Mouse (Mus musculus) gastrocnemius, postnatal 10 days (tissue): ENCODE measurements around the gene Rhox3g. TPM values are rescaled to one million over a fixed set of nuclear protein-coding genes. Genes with fewer than 3 reads are reported as not detected.
"Not testable (repeated sequence)": the region's sequence is repeated elsewhere in the genome, so short reads cannot be mapped to it uniquely, and the experiment has no call there.

Source experiments
- DNase-seq: peaks from one replicate; pipeline ENCODE4 v3.0.0; 2021; ENCODE audit warnings: mixed read lengths
- long read RNA-seq, 2 experiments: library from polyadenylated mRNA; stranded (forward); transcript quantifications; one replicate each; pipeline ENCODE4 v2.0.0; 2021
- total RNA-seq, 2 experiments: library from RNA; stranded (reverse); gene quantifications; 2 replicates each; pipeline ENCODE4 v1.2.3; 2021

The Rhox3g gene
- total RNA-seq, result not detected
- long read RNA-seq, experiment 1, result 0 reads
- long read RNA-seq, experiment 2, result 0 reads

- not testable (repeated sequence) for DNase-seq
These were observed at the start of gene Rhox3g for GRCm38 (mm10) chrX:37628512-37628911. TSS of gene Rhox3g (minus strand) at chrX:37628612.

- DNase-seq, result not testable (repeated sequence)
These were observed 44.8 kb upstream of the Rhox3g start, which contains the start of gene Rhox2h for GRCm38 (mm10) chrX:37673177-37673576. TSS of gene Rhox2h (minus strand) at chrX:37673277.

GRCm38 (mm10) chrX:37668664-37669063 lies 40.3 kb upstream of the Rhox3g start, which contains the start of gene Rhox3h:
TSS of gene Rhox3h (minus strand) at chrX:37668764.
- not testable (repeated sequence) for DNase-seq

GRCm38 (mm10) chrX:37651227-37651626 lies 22.8 kb upstream of the Rhox3g start, which contains the start of gene Rhox4g:
TSS of gene Rhox4g (minus strand) at chrX:37651327.
- DNase-seq, result not testable (repeated sequence)

GRCm38 (mm10) chrX:37643370-37643769 lies 15.0 kb upstream of the Rhox3g start, which contains the start of gene Rhox2g:
TSS of gene Rhox2g (minus strand) at chrX:37643470.
- DNase-seq, result not testable (repeated sequence)

GRCm38 (mm10) chrX:37607604-37608003 lies 20.8 kb downstream of the Rhox3g start, which contains the start of gene Rhox4f:
TSS of gene Rhox4f (minus strand) at chrX:37607704.
- not testable (repeated sequence) for DNase-seq

- DNase-seq, result not testable (repeated sequence)
These were observed 47.7 kb downstream of the Rhox3g start, which contains the start of gene Rhox3f for GRCm38 (mm10) chrX:37580692-37581091. TSS of gene Rhox3f (plus strand) at chrX:37580992.

Other genes with a start within 250 kb of the Rhox3g start
- not detected for gene Rhox3a2, start 248.6 kb downstream of the Rhox3g start, total RNA-seq
- not detected for gene Rhox4a2, start 237.8 kb downstream of the Rhox3g start, total RNA-seq
- not detected for gene Rhox2b, start 216.5 kb downstream of the Rhox3g start, total RNA-seq
- not detected for gene Rhox4b, start 196.1 kb downstream of the Rhox3g start, total RNA-seq
- gene Rhox2c, start 174.9 kb downstream of the Rhox3g start, total RNA-seq, result not detected
- gene Rhox3c, start 170.0 kb downstream of the Rhox3g start, total RNA-seq, result not detected
- not detected for gene Rhox4c, start 148.3 kb downstream of the Rhox3g start, total RNA-seq
- not detected for gene Rhox2d, start 135.2 kb downstream of the Rhox3g start, total RNA-seq
- not detected for gene Rhox4d, start 114.3 kb downstream of the Rhox3g start, total RNA-seq
- gene Rhox2e, start 98.2 kb downstream of the Rhox3g start, total RNA-seq, result not detected
- gene Rhox3e, start 86.6 kb downstream of the Rhox3g start, total RNA-seq, result under 1 TPM in 1 of 2 experiments, not detected in 1; 0.52 TPM
- gene Rhox4e, start 71.2 kb downstream of the Rhox3g start, total RNA-seq, result not detected
- not detected for gene Rhox2f, start 57.2 kb downstream of the Rhox3g start, total RNA-seq
- gene Rhox3f, start 47.6 kb downstream of the Rhox3g start, total RNA-seq, result not detected
- not detected for gene Rhox4f, start 20.9 kb downstream of the Rhox3g start, total RNA-seq
- not detected for gene Rhox2g, start 14.9 kb upstream of the Rhox3g start, total RNA-seq
- gene Rhox4g, start 22.7 kb upstream of the Rhox3g start, total RNA-seq, result not detected
- gene Rhox3h, start 40.2 kb upstream of the Rhox3g start, total RNA-seq, result not detected
- not detected for gene Rhox2h, start 44.7 kb upstream of the Rhox3g start, total RNA-seq
- not detected for gene Rhox5, start 176.2 kb upstream of the Rhox3g start, total RNA-seq
- gene Rhox6, start 198.3 kb upstream of the Rhox3g start, total RNA-seq, result not detected
- gene Rhox7a, start 203.1 kb upstream of the Rhox3g start, total RNA-seq, result not detected